Mouse (Mus musculus) heart, adult 8-10 months (tissue): ENCODE measurements around the gene Rars2. TPM values are rescaled to one million over a fixed set of nuclear protein-coding genes. Genes with fewer than 3 reads are reported as not detected.

Experiments
- DNase-seq: peaks from one replicate; pipeline ENCODE4 v3.0.0; 2022; ENCODE audit warnings: low spot score
- total RNA-seq, 4 experiments: library from RNA; stranded (reverse); gene quantifications; 2 replicates each; pipeline ENCODE4 v1.2.4; 2022

Gene Rars2
- total RNA-seq, 4 experiments from 2014 or later = 23.0 to 27.2 (median 26.1) TPM

DNA sequence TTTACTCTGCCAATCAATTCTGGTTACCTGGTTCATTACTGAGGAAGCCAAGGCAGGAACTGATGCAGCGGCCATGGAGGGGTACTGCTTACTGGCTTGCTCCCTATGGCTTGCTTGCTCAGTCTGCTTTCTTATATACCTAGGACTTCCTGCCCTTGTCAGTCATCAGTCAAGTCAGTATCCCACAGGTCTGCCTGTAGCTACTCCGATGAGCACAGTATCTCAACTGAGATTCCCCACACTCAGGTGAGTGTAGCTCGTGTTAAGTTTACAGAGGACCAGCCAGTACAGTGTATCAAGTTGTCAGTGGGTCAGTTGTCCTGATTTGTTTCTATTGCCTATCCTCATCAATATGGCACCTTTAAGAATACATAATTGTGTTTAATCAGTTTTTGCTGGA lies 26.0 kb downstream of the Rars2 start:
- no peak for DNase-seq

DNA sequence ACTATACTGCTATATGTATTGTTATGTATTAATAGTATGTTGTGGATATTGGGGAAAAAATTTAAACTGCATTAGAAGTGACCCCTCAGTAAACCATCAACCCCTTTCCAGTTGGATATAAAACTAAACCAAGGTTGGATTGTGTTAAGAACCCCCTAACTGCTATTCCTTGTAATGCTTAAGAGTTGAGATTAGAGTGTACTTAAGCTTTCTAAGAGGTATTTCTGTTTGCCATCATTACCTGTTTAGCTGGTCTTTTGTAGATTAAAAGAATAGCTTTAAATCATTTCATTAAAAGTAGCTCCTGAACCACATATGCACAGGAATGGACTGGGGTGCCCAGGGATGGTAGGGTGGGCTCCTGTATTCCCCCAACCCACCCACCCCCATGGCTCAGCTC lies 30.0 kb downstream of the Rars2 start:
- DNase-seq = no peak

DNA sequence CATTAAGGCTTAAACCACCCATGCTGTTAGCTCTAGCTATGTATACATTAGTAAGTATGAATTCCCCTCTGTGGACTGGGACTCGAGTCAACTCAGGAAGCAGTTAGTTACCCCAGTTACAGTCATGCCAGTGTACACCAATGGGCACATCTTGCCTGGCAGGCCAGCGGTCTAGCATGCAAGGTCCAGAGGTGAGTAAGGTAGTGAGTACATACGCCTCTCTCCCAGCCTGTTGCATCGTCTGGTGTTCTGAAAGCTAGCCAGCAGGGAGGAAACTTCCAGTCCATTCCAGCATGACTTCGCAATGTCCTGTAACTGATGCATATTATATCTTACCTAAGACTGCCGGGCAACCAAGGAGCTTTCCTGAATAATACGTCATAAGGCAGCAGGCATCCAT lies 38.4 kb downstream of the Rars2 start:
- no peak for DNase-seq

DNA sequence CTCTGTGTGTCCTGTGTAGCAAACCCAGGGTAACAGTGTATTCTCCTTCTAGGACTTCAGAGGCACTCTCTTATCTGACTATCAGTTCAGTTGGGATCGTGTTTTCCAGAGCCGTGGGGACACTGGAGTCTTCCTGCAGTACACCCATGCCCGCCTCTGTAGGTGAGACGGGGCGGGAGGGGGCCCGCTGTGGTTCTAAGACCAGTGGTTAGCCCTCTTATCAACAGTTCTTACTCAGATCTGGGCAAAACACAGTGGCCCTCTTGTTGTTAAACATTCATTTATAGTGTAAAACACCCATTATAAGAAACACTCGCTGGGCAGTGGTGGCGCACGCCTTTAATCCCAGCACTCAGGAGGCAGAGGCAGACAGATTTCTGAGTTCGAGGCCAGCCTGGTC lies 41.3 kb downstream of the Rars2 start:
- no peak for DNase-seq

DNA sequence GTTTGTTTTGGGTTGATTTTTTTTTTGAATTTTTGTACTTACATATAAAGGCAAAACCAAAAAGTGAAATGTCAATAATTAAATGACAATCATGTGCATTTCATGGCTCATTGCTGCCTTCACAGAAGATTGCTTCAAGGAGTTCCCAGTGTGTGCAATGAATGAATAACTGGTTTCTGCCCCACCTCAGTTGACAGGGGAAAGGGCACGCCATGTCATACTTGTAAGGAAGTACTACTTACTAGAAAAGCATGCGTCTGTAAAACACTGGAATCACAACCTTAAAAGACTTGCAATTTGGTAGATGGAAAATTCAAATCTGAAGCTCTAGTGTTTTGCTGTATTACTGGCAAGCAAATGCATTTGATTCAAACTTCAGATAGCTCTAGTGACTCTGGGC lies 44.3 kb downstream of the Rars2 start:
- no peak for DNase-seq

DNA sequence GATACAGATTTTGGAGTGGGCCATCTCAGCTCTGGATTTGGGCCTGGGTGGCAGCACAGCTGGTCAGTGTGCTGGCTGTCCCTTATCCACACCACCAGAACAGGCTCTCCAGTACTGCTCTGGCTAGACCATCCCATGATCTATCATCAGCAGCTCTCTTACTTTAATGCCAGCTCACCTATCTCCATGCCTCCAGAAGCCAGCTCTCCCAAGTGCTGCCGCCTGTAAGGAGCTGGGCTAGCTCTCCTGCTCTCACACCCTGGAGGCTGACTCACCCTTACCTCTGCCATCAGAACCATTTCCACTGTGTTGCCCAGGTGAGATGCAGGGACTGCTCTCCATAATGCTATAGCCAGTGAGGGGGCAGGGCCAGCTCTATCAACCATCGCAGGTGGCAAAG lies 46.8 kb downstream of the Rars2 start:
- DNase-seq = no peak

DNA sequence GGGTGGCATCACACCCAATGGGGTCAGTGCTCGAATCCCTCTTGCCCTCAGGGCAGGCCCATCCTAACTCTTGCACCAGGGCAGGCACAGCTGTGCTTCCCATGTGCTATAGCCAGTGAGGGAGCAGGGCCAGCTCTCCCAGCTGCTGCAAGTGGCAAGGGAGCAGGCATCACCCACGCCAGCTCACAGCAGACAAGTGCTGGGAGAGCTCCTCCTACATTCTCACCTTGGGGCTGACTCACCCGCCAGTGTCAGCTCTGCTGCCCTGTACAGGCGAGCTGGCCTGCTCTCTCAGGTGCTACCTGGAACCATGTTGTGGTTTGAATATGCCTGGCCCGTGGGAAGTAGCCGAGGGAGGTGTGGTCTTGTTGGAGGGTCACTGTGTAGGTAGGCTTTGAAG lies 47.2 kb downstream of the Rars2 start:
- no peak for DNase-seq

DNA sequence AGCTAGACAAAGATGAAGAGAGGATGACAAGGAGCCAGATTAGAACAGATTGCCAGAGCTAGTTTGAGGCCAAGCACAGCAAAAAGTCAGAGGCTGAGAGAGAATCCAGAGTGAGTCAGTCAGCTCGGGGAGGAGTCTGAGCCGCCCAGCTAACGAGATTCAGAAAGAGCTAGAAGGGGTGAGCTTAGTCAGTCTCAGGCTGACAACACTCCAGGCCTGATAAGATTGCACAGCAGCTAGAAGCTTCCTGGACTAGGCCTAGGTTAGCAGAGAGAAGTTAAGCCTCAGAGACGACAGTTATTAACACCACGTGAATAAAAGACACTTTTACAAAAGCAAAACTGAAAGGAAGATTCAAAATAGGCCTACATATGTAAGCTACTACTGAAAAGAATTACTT lies 53.2 kb downstream of the Rars2 start:
- no peak for DNase-seq

DNA sequence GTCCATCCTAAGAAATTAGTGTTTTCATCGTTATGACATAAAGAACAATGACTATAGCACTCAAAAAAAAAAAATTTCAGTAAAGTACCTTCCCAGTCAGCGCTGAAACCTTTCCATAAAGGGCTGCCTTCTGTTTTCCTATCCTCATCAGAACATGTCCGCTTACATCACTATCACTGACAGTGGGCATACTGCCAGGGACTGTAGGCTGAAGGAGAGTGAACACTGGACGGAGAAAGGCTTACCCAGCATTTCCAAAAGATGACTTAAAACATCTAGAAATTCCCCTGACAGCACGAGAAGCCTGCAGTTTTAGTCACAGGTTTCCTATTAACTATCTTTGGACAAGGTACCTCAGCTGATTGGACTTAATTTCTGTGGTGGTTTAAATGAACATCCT lies 59.0 kb downstream of the Rars2 start:
- no peak for DNase-seq

DNA sequence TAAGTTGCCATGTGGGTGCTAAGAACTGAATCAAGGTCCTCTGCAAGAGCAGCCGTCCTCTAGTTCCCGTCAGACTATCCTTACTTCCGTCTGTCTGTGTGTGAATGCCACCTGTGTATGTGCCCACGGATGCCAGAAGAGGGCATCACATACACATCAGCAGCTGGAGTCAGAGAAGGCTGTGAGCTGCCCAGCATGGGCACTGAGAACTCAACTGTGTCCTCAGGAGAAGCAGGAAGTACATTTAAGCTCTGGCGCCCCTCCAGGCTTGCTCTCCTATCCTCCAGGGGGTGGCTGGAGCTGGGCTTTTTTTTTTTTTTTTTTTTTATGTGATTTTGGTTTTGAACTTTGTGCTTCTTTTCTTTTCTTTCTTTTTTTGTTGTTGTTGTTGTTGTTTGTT lies 65.8 kb downstream of the Rars2 start:
- no peak for DNase-seq

DNA sequence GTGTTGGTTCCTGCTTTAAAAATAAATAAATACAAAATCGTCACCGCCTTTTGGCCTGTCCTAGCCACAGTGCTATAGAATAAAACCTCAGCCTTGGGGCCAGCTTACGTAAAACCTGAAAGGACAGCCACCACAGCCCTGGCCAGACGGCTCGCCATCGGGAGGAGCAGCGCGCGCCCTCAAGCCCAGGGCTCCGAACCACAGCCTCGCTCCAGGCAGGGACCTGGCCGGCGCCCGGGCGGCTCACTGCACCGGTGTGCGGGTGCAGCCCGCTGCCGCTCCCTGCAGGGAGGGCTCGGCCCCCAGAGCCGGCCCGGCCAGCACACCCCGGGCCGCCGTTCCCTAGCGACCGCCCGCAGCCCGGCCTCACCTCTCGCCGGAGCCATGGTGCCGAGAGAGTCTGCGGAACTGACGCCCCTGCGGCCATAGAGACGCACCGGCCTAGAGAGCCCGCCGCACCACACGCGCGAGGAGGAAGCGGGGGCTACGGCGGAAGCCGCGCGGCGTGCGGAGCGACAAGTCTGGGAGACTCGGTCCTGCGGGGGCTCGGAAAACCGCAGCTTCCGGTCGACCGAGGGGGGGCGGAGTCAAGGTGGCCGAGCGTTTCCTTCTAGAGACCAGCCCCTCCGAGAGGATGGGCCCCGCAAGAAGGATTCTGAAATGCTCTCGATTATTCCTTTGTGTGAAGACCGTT lies 72.3 kb downstream of the Rars2 start, which contains the start of gene Slc35a1:
Gene Slc35a1 (minus strand): TSS at position 565 of the 694 bp plus-strand sequence.
- DNase-seq = peak; percentile 91

DNA sequence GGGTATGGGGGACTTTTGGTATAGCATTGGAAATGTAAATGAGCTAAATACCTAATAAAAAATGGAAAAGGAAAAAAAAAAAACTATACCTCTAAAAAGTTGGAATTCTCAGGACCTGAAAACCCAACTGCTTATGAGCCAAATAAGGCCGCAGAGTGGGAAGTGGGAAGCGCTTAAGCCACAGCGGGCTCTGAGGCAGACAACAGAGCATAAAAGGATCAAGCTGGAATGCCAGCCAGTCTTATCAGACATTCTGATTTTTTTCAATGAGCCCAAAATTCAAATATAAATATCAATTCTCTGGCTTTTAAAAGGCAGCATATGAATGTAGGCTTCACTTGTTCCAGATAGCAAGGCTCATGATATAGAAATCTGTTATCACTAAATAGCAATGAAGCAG lies 73.3 kb downstream of the Rars2 start:
- DNase-seq = no peak

DNA sequence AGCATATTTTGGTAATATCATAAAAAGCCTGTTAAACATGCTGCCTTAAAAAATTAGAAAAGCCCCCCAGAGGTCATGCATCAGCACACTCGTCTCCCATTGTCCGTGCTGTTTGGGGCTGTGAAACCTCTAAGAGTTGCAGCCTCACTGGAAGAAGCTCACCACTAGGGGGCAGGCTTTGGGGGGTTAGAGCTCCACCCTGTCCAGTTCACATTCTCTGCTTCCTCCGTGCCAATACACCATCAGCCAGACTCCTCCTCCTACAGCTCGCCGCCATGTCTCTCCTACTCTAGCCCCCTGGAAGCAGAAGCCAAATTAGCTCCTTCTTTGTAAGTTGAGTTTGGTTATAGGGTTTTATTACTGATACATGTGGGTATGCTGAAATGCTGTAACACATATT lies 86.8 kb downstream of the Rars2 start:
- DNase-seq = peak; percentile 23

DNA sequence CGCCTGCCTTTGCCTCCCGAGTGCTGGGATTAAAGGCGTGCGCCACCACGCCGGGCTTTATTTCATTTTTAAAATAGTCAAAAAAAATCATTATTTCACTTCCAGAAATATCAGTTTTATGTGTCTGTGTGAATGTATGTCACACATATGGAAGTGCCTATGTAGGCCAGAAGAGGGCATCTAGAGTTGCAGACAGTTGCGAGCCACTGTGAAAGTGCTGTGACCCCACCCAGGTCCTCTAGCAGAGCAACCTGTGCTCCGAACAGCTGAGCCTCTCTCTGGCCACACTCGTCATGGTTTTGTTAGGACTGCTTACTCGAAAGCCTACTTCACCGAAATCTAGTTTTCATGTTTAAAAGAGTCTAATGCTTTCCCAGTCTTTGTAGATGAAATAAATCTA lies 87.5 kb downstream of the Rars2 start:
- no peak for DNase-seq

DNA sequence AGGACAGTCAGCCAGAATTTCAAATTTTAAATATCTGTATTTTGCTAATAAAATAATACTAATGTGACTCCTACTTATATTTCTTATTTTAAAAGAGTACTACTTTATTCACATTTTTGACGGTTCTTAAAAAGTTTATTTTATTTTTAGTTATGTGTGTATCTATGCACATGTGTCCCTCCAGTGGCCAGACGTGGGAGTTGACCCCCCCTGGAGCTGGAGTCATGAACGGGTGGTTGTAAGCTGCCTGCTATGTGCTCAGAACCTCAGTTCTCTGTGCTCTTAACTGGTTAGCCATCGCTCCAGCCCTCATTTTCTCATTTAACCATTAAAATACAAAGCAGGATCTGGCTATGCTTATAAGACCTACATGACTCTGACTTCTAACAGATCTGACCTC lies 88.3 kb downstream of the Rars2 start:
- no peak for DNase-seq

DNA sequence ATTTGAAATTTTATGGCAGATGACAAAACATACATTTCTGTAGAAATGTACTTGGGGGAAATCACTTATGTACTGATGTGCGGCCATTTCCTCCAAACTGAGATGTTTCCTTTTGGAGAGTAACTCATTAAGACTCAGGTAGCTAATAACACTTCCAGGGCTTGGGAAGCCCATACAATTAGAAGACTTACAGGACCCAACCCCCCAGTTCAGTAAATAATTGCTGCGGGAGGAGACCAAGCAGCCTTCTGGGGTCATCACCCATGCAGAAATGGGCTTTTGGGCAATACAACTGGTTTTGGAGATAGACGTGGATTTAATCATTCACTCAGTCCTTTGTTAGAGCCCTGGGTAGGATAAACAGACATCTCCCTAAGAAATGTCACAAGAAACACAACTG lies 92.5 kb downstream of the Rars2 start:
- no peak for DNase-seq

DNA sequence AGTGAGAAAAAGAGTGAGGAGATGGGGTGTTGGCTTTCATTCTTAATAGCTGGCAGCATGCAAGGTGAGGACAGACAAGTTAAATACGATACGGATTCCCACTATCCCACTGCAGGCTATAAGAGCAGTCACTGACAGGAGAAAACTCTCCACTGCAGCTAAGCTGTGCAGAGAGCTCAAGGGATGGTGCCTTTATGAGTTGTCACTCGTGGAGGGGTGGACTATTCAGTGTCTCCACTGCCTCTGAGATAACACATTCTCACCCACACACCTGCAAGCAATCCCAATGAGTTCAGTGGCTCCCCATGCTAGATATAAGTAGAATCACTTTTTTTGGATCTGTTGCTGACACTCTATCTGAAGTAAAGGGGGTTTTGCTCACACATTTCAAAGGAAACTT lies 93.4 kb downstream of the Rars2 start:
- no peak for DNase-seq

Other genes starting within 250 kb of the Rars2 start
- gene Akirin2, start 64.0 kb upstream of the Rars2 start, total RNA-seq = 10 to 100 TPM; 53.3 to 58.5 (median 56.8) TPM
- 10 to 100 TPM; 32.9 to 36.3 (median 34.1) TPM for gene Orc3, start within 50 bp of the Rars2 start, total RNA-seq
- gene Slc35a1, start 72.5 kb downstream of the Rars2 start, total RNA-seq = 10 to 100 TPM; 12.8 to 15.3 (median 13.9) TPM
- gene Cfap206, start 115.2 kb downstream of the Rars2 start, total RNA-seq = under 1 TPM in 3 of 4 experiments, not detected in 1; 0.13 to 0.34 (median 0.34) TPM
- not detected for gene Gm136, start 141.3 kb downstream of the Rars2 start, total RNA-seq
- gene Smim8, start 163.5 kb downstream of the Rars2 start, total RNA-seq = 10 to 100 TPM; 60.6 to 80.8 (median 65.2) TPM